Mouse (Mus musculus): ENCODE measurements at regions not wholly inside any gene's neighbourhood (a gene's known extent, or its start where the extent isn't known, plus 50 kb on each side); places are given as distances from the start of the nearest gene placed in this dataset.

DNA sequence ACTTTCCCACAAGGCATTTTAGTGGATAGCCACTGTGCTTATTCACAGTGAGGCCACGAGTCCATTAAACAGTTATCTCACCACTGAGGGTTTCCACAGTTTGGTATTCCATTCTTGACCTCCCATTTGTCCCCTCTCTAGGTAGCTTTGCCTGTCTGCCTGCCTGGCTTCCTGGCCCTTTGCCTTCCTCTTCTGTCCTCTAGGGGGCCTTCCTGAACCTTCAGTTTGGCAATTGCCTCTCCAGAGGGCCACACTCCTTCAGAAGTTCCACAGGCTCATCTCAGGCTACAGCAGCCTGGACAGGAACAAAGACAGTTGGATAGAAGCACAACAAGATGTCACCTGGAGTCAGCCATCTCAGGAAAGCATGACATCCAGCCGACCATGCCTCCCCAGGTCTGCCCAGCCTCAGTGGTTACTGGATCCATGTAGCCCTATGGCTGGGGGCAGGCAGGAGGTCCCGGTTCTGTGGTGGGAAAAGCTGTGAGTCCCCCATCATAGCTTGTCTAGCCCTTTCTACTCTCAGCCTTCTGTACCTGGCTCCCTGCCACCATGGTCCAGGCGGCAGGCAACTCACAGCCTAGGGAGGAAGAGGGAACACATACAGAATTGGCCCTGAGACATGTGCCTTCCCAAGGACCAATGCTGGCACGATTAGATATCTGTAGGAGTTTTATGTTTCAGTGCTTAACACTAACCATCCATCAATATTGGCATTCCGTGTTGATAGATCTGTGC is 76.0 kb upstream of the Mki67 start:
- Histone ChIP-seq H3K9ac (ENCODE audit: low read length) (no peak overlapping the region), H3K27ac (replicated peaks in 1 of 2; ENCODE audit: control insufficient read depth in 1 of 2, insufficient read depth in 1 of 2, low read depth in 2 of 2, low read length in 2 of 2) (no peak overlapping the region), H3K9me3 (ENCODE audit: control insufficient read depth, low read length) (no peaks in the 10 kb centered on the region), H3K4me3 (ENCODE audit: control insufficient read depth in 1 of 2, insufficient read depth in 1 of 2, low read depth in 1 of 2, low read length in 2 of 2) (no peak overlapping the region), H3K27me3 (ENCODE audit: control insufficient read depth, insufficient read depth, low read length) (no peaks in the 10 kb centered on the region), H3K4me2 (ENCODE audit: low read length) (no peak overlapping the region), H3K36me3 (ENCODE audit: control insufficient read depth, insufficient read depth, low read length) (no peaks in the 10 kb centered on the region), H3K4me1 (ENCODE audit: control insufficient read depth in 2 of 2, insufficient read depth in 2 of 2, low read length in 2 of 2) (peaks cover 5 to 10% of the 10 kb centered on the region in 2 experiments; a peak in 3 of 4 replicates)
- WGBS, result 71% methylated on average over 6 of the region's 6 CpGs
- ATAC-seq (ENCODE audit: insufficient number of reproducible peaks, insufficient read depth, low FRiP score, low read depth), result no peak

DNA sequence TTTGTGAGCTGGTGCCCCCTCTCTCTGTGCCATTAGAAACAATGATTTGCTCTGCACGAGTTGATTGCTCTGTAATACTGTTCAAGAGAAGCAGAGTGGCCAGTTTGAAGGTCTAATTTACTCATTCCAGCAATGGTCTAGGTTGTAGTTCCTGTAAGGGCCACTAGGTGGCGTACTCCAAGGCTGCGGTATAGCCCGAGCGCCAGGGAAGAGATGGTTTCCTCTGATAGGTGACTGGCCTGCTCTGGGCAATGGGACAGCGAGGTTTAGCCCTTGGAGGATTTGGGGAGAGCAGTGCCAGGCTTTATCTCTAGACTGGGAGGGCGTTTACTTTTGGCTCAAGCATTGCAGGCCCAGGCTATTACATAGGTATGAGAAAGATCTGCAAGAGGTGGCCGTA is 76.8 kb upstream of the Mki67 start:
- Histone ChIP-seq H3K27me3 (ENCODE audit: control insufficient read depth, insufficient read depth, low read length) (no peaks in the 10 kb centered on the region), H3K4me1 (ENCODE audit: control insufficient read depth in 2 of 2, insufficient read depth in 2 of 2, low read length in 2 of 2) (peaks cover 5 to 10% of the 10 kb centered on the region in 2 experiments; a peak in 3 of 4 replicates), H3K4me3 (ENCODE audit: control insufficient read depth in 1 of 2, insufficient read depth in 1 of 2, low read depth in 1 of 2, low read length in 2 of 2) (no peak overlapping the region), H3K9ac (ENCODE audit: low read length) (no peak overlapping the region), H3K4me2 (ENCODE audit: low read length) (no peak overlapping the region), H3K27ac (replicated peaks in 1 of 2; ENCODE audit: control insufficient read depth in 1 of 2, insufficient read depth in 1 of 2, low read depth in 2 of 2, low read length in 2 of 2) (no peak overlapping the region), H3K9me3 (ENCODE audit: control insufficient read depth, low read length) (no peaks in the 10 kb centered on the region), H3K36me3 (ENCODE audit: control insufficient read depth, insufficient read depth, low read length) (no peaks in the 10 kb centered on the region)
- 40% methylated on average over 8 of the region's 8 CpGs for WGBS
- ATAC-seq (ENCODE audit: insufficient number of reproducible peaks, insufficient read depth, low FRiP score, low read depth), result no peak

DNA sequence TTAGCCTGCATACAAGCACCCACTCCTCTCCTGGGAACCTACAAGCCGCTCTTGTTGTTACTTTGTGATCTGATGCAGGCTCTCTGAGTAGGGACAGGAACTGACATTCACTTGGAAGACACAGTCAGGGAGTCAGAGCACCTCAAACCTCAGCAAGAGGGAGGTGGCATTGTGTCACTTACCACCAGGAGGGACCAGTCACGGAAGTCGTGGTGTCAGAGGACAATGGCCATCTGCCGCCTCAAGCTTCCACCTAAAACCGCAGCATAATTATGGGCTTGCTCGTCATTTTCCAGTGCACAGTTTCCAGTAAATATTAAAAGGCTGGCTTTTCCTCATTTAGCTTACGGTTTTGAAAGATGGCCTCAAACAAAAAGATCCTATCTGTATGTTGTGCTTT is 78.1 kb upstream of the Mki67 start:
- no peak overlapping the region for H3K9ac ChIP-seq (ENCODE audit: low read length)
- no peak for ATAC-seq (ENCODE audit: insufficient number of reproducible peaks, insufficient read depth, low FRiP score, low read depth)
- no peaks in the 10 kb centered on the region for H3K36me3 ChIP-seq (ENCODE audit: control insufficient read depth, insufficient read depth, low read length)
- WGBS, result 52% methylated on average over 7 of the region's 7 CpGs
- no peak overlapping the region for H3K4me3 ChIP-seq (ENCODE audit: control insufficient read depth in 1 of 2, insufficient read depth in 1 of 2, low read depth in 1 of 2, low read length in 2 of 2)
- H3K4me2 ChIP-seq (ENCODE audit: low read length), result no peak overlapping the region
- H3K9me3 ChIP-seq (ENCODE audit: control insufficient read depth, low read length), result no peaks in the 10 kb centered on the region
- no peaks in the 10 kb centered on the region for H3K27me3 ChIP-seq (ENCODE audit: control insufficient read depth, insufficient read depth, low read length)
- H3K27ac ChIP-seq (replicated peaks in 1 of 2; ENCODE audit: control insufficient read depth in 1 of 2, insufficient read depth in 1 of 2, low read depth in 2 of 2, low read length in 2 of 2), result 0 out of 4 replicates have a peak overlapping the region, but pooled peaks of 1 of the 2 experiments have one; percentile 6
- peaks cover 5 to 10% of the 10 kb centered on the region in 2 experiments; a peak in 3 of 4 replicates for H3K4me1 ChIP-seq (ENCODE audit: control insufficient read depth in 2 of 2, insufficient read depth in 2 of 2, low read length in 2 of 2)

DNA sequence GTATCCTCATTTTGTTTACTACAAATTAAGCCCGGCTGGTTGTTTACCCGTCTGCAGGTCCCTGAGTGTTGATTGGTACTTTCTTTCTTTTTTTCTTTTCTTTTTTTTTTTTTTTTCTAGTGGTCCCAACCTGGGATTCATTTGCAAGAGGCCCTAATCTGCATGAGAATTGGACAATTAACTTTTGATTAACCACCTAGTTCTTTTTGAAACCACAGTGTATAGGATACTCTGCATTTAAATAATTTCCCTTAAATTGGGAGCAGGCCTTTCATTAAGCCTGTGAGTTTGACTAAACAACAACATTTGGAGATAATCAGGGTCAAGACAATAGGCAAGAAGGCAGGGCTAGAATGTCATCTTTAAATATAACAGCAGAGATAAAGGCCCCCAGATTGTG is 78.5 kb upstream of the Mki67 start:
- no peaks in the 10 kb centered on the region for H3K36me3 ChIP-seq (ENCODE audit: control insufficient read depth, insufficient read depth, low read length)
- H3K9me3 ChIP-seq (ENCODE audit: control insufficient read depth, low read length), result no peaks in the 10 kb centered on the region
- H3K4me1 ChIP-seq (ENCODE audit: control insufficient read depth in 2 of 2, insufficient read depth in 2 of 2, low read length in 2 of 2), result peaks cover 5 to 10% of the 10 kb centered on the region in 2 experiments; a peak in 3 of 4 replicates
- H3K4me2 ChIP-seq (ENCODE audit: low read length), result no peak overlapping the region
- H3K4me3 ChIP-seq (ENCODE audit: control insufficient read depth in 1 of 2, insufficient read depth in 1 of 2, low read depth in 1 of 2, low read length in 2 of 2), result no peak overlapping the region
- H3K27me3 ChIP-seq (ENCODE audit: control insufficient read depth, insufficient read depth, low read length), result no peaks in the 10 kb centered on the region
- no peak for ATAC-seq (ENCODE audit: insufficient number of reproducible peaks, insufficient read depth, low FRiP score, low read depth)
- H3K9ac ChIP-seq (ENCODE audit: low read length), result no peak overlapping the region
- H3K27ac ChIP-seq (replicated peaks in 1 of 2; ENCODE audit: control insufficient read depth in 1 of 2, insufficient read depth in 1 of 2, low read depth in 2 of 2, low read length in 2 of 2), result no peak overlapping the region
- 80% methylated on average over 2 of the region's 2 CpGs for WGBS

DNA sequence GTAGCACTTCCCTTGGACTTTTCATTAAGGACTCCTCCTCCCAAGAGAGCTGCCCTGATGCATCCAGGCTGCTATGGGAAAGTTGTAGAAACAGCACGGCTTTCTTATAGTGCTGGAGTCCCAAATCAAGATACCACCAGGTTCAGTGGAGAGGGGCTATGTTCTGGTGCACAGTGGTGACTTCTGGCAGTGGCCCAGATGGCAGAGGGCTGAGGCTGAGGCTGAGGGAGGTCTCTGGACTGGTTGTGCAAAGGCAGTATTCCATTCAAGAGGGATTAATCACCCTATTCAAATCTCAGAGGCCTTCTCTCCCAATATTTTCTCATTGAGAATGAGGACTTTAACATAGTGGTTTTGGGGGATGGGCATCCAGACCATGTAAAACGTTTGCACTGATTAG is 82.3 kb upstream of the Mki67 start:
- WGBS, result 32% methylated on average over 2 of the region's 2 CpGs
- no peak overlapping the region for H3K9ac ChIP-seq (ENCODE audit: low read length)
- ATAC-seq (ENCODE audit: insufficient number of reproducible peaks, insufficient read depth, low FRiP score, low read depth), result no peak
- no peaks in the 10 kb centered on the region for H3K27me3 ChIP-seq (ENCODE audit: control insufficient read depth, insufficient read depth, low read length)
- no peak overlapping the region for H3K4me3 ChIP-seq (ENCODE audit: control insufficient read depth in 1 of 2, insufficient read depth in 1 of 2, low read depth in 1 of 2, low read length in 2 of 2)
- no peaks in the 10 kb centered on the region for H3K9me3 ChIP-seq (ENCODE audit: control insufficient read depth, low read length)
- H3K36me3 ChIP-seq (ENCODE audit: control insufficient read depth, insufficient read depth, low read length), result no peaks in the 10 kb centered on the region
- peaks cover 5 to 10% of the 10 kb centered on the region in 2 experiments; a peak in 3 of 4 replicates for H3K4me1 ChIP-seq (ENCODE audit: control insufficient read depth in 2 of 2, insufficient read depth in 2 of 2, low read length in 2 of 2)
- no peak overlapping the region for H3K4me2 ChIP-seq (ENCODE audit: low read length)
- no peak overlapping the region for H3K27ac ChIP-seq (replicated peaks in 1 of 2; ENCODE audit: control insufficient read depth in 1 of 2, insufficient read depth in 1 of 2, low read depth in 2 of 2, low read length in 2 of 2)

DNA sequence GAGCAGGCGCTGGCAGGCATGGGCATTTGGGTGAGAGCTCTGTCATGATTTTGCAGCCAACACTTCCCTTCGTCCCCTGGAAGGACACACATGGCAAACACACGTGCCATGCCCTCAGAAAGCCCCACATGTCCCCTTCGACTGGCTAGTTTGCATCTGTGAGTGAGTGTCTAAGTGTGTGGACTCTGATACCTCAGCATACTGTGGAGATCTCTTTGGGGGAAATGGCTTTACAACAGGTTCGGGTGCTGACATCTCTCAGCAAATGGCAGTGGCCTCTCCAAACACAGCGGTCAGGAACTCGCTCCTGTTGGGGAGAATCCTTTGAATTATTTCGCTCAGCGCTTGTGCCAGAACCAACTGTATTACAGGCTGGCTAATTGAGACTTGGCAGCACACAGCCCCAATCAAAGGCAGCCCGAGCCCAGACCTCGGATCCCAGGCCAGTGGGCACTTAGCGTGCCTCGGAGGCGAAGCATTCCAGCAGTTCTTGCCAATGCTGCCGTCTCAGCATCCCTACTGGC is 86.5 kb upstream of the Mki67 start:
- Histone ChIP-seq H3K9ac (ENCODE audit: low read length) (no peak overlapping the region), H3K27me3 (ENCODE audit: control insufficient read depth, insufficient read depth, low read length) (no peaks in the 10 kb centered on the region), H3K4me1 (ENCODE audit: control insufficient read depth in 2 of 2, insufficient read depth in 2 of 2, low read length in 2 of 2) (no peaks in the 10 kb centered on the region), H3K36me3 (ENCODE audit: control insufficient read depth, insufficient read depth, low read length) (no peaks in the 10 kb centered on the region), H3K4me2 (ENCODE audit: low read length) (no peak overlapping the region), H3K4me3 (ENCODE audit: control insufficient read depth in 1 of 2, insufficient read depth in 1 of 2, low read depth in 1 of 2, low read length in 2 of 2) (no peak overlapping the region), H3K9me3 (ENCODE audit: control insufficient read depth, low read length) (no peaks in the 10 kb centered on the region), H3K27ac (replicated peaks in 1 of 2; ENCODE audit: control insufficient read depth in 1 of 2, insufficient read depth in 1 of 2, low read depth in 2 of 2, low read length in 2 of 2) (no peak overlapping the region)
- WGBS, result 70% methylated on average over 15 of the region's 15 CpGs
- ATAC-seq (ENCODE audit: insufficient number of reproducible peaks, insufficient read depth, low FRiP score, low read depth), result no peak

DNA sequence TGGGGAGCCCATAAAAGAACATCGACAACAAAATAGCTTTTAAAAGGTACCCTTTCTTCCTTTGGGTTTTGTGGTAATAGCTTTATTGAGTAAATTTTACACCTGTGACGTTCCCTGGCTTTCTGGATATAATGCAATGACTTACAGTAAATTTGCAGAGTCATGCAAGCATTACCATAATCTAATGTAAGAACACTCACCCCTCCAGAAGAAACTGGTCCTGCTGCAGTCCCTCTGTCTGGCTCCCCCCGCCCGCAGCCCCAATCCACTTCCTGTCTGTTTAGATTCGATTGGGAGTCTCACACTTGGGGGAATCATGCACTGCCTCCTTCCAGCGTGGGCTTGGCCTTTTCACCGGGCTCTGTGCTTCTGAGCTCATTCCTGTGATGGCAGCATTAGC is 88.6 kb upstream of the Mki67 start:
- Histone ChIP-seq H3K36me3 (ENCODE audit: control insufficient read depth, insufficient read depth, low read length) (no peaks in the 10 kb centered on the region), H3K4me1 (ENCODE audit: control insufficient read depth in 2 of 2, insufficient read depth in 2 of 2, low read length in 2 of 2) (peaks cover 0 to under 1% of the 10 kb centered on the region in 2 experiments; a peak in 1 of 4 replicates), H3K9ac (ENCODE audit: low read length) (no peak overlapping the region), H3K9me3 (ENCODE audit: control insufficient read depth, low read length) (no peaks in the 10 kb centered on the region), H3K4me3 (ENCODE audit: control insufficient read depth in 1 of 2, insufficient read depth in 1 of 2, low read depth in 1 of 2, low read length in 2 of 2) (no peak overlapping the region), H3K27ac (replicated peaks in 1 of 2; ENCODE audit: control insufficient read depth in 1 of 2, insufficient read depth in 1 of 2, low read depth in 2 of 2, low read length in 2 of 2) (no peak overlapping the region), H3K27me3 (ENCODE audit: control insufficient read depth, insufficient read depth, low read length) (no peaks in the 10 kb centered on the region), H3K4me2 (ENCODE audit: low read length) (no peak overlapping the region)
- 48% methylated on average over 7 of the region's 7 CpGs for WGBS
- no peak for ATAC-seq (ENCODE audit: insufficient number of reproducible peaks, insufficient read depth, low FRiP score, low read depth)

Measured in heart, embryonic 14.5 days (tissue).